In the genomic region with DNA sequence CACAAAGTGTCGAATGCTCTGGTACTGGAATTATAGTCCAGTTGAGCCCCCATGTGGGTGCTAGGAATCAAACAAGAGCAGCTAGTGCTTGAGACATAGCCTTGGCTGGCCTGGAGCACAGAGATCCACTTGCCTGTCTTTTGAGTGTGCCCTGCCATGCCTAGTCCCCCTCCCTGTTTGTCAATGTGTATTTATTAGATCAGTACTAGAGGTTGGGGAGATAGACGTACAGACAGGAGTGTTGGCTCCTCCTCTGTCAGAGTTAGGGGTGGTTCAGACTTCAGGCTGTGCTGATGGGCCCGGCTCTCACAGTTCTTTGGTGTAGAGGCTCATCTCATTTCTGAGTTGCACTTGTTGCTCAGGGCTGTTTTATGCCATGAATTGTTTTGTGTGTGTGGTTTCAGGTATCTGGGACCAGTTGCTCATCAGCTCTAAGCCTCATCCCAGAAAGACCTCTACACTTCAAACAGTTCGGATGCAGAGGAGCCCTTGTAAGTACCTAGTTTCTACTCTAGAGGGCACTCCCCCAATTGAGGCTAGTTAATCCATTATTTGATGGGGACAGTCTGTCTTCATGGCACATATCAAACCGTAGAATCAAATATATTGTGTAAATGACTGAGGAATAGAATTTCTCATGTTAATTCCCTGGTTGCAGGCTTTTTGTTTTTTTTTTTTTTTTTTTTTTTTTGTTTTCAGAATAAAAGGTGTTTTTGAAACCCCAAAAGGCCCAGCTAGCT, we compare ENCODE assay signal across 7 mouse cellular contexts. TPM values are rescaled to one million over a fixed set of nuclear protein-coding genes. Genes with fewer than 3 reads are reported as not detected.
A peak's percentile ranks its signal among the peaks of the same experiment; 100 is the strongest.
DNase-seq lines count a peak whose midpoint lies in the region; ATAC-seq and TF ChIP-seq lines count a peak whose summit lies in the region.

No protein-coding gene starts in this region.

- ATAC-seq in lung, embryonic 14.5 days (ENCODE audit: insufficient read depth): no peak
- ATAC-seq in embryonic facial prominence, embryonic 15.5 days (ENCODE audit: insufficient number of reproducible peaks, low FRiP score, low TSS enrichment, low read depth): no peak
- peak; percentile 74 for ATAC-seq in megakaryocyte-erythroid progenitor cell, adult 5-6 weeks (replicated peaks; ENCODE audit: low FRiP score, low TSS enrichment, poor library complexity, severe bottlenecking)

- 52% methylated on average over 5 of the region's 5 CpGs for WGBS in lung, embryonic 14.5 days
- 52% methylated on average over 5 of the region's 5 CpGs for WGBS in lung, adult 2 months
- 43% methylated on average over 5 of the region's 5 CpGs for WGBS in embryonic facial prominence, embryonic 15.5 days

- peak overlapping the region; percentile 68 for H3K4me2 ChIP-seq in lung, embryonic 14.5 days
- peak overlapping the region; percentile 25; the same call in 1 of the 2 replicates for H3K4me2 ChIP-seq in embryonic facial prominence, embryonic 15.5 days (replicated peaks)

- DNase-seq in lung, embryonic 14.5 days: peak; percentile 74
- no peak for DNase-seq in lung, adult 2 months
- DNase-seq in R1 (ENCODE audit: low read depth, low spot score): peak; percentile 59
- peak; percentile 69 for DNase-seq in induced T-regulatory cell, adult 2 months (ENCODE audit: low read depth)
- DNase-seq in urinary bladder, adult 18-20 months (ENCODE audit: low spot score in 2 of 2): no peak

- H3K36me3 ChIP-seq in lung, embryonic 14.5 days (ENCODE audit: insufficient read depth): peaks cover 46% of the 10 kb centered on the region
- H3K36me3 ChIP-seq in embryonic facial prominence, embryonic 15.5 days: peaks cover 35% of the 10 kb centered on the region

- H3K4me1 ChIP-seq in lung, embryonic 14.5 days (ENCODE audit: insufficient read depth): peaks cover 8% of the 10 kb centered on the region; the same call in 1 of the 2 replicates
- no peaks in the 10 kb centered on the region for H3K4me1 ChIP-seq in lung, adult 2 months (ENCODE audit: control insufficient read depth, insufficient read depth, low read length)
- H3K4me1 ChIP-seq in embryonic facial prominence, embryonic 15.5 days: peaks cover 13% of the 10 kb centered on the region

- H3K27ac ChIP-seq in lung, embryonic 14.5 days (ENCODE audit: low read depth): no peak overlapping the region
- no peak overlapping the region for H3K27ac ChIP-seq in embryonic facial prominence, embryonic 15.5 days (replicated peaks)

- peak; percentile 63 for TF ChIP-seq CTCF in lung, embryonic 14.5 days (IDR thresholded peaks at IDR 0.05; ENCODE audit: low read depth)
- TF ChIP-seq CTCF in lung, adult 2 months (IDR thresholded peaks at IDR 0.05; ENCODE audit: insufficient read depth, low read length): no peak

- TF ChIP-seq POLR2A in lung, adult 2 months (IDR thresholded peaks at IDR 0.05; ENCODE audit: borderline replicate concordance, extremely low read depth, low read depth, low read length): no peak

- H3K9ac ChIP-seq in lung, embryonic 14.5 days: peak overlapping the region; percentile 80; the same call in 1 of the 2 replicates
- H3K9ac ChIP-seq in embryonic facial prominence, embryonic 15.5 days: no peak overlapping the region

- H3K27me3 ChIP-seq in lung, embryonic 14.5 days (ENCODE audit: insufficient read depth, low read length): no peaks in the 10 kb centered on the region
- H3K27me3 ChIP-seq in embryonic facial prominence, embryonic 15.5 days: no peaks in the 10 kb centered on the region

- H3K4me3 ChIP-seq in lung, embryonic 14.5 days (ENCODE audit: low read depth, low read length): peak overlapping the region; percentile 92; the same call in 1 of the 2 replicates
- H3K4me3 ChIP-seq in lung, adult 2 months (replicated peaks; ENCODE audit: extremely low read depth, low read depth, low read length): no peak overlapping the region
- peak overlapping the region; percentile 80; the same call in 1 of the 2 replicates for H3K4me3 ChIP-seq in embryonic facial prominence, embryonic 15.5 days (replicated peaks)

- H3K9me3 ChIP-seq in lung, embryonic 14.5 days (ENCODE audit: low read depth, low read length): no peaks in the 10 kb centered on the region
- H3K9me3 ChIP-seq in embryonic facial prominence, embryonic 15.5 days (replicated peaks): no peaks in the 10 kb centered on the region

RNA-seq across cellular contexts. Expression of gene D10Wsu102e, which starts 1.8 kb away (rescaled TPM):
- polyA plus RNA-seq in lung, embryonic 14.5 days (2014; fragmentation: Nextera tagmentation; extraction: Ambion mirVana): 0.78 and 0.84 TPM in 2 replicates
- 0.16 and 0.24 TPM in 2 replicates for polyA plus RNA-seq in lung, adult 2 months (2012; rRNA removed)
- polyA plus RNA-seq in embryonic facial prominence, embryonic 15.5 days (2015; fragmentation: Nextera tagmentation; extraction: Ambion mirVana): 0.61 and 0.63 TPM in 2 replicates
- total RNA-seq in megakaryocyte-erythroid progenitor cell, adult 5-6 weeks (2014; fragmentation: Nextera tagmentation): 1.7 TPM in 2 replicates
- total RNA-seq in megakaryocyte-erythroid progenitor cell, adult 5-6 weeks (2017): 1.5 and 1.8 TPM in 2 replicates

RNA-seq across cellular contexts. Expression of gene Slc41a2, which starts 24.1 kb away (rescaled TPM):
- polyA plus RNA-seq in lung, embryonic 14.5 days (2014; fragmentation: Nextera tagmentation; extraction: Ambion mirVana): 0.46 and 0.58 TPM in 2 replicates
- polyA plus RNA-seq in lung, adult 2 months (2012; rRNA removed): 2.4 and 4.0 TPM in 2 replicates
- polyA plus RNA-seq in embryonic facial prominence, embryonic 15.5 days (2015; fragmentation: Nextera tagmentation; extraction: Ambion mirVana): 2.3 and 2.5 TPM in 2 replicates
- total RNA-seq in megakaryocyte-erythroid progenitor cell, adult 5-6 weeks (2014; fragmentation: Nextera tagmentation): not detected in 2 replicates
- total RNA-seq in megakaryocyte-erythroid progenitor cell, adult 5-6 weeks (2017): 3.8 TPM in 1 of 2 replicates, not detected in the other

Comparison
In these comparisons a context has a peak if more than half of its experiments do, and no peak if none do; other contexts are left out.
1. DNase-seq: peak in lung, embryonic 14.5 days (single experiment), R1 (single experiment) and induced T-regulatory cell, adult 2 months (single experiment); none in lung, adult 2 months (single experiment) and urinary bladder, adult 18-20 months (0 of 2).